Mouse (Mus musculus) ES-Bruce4 (cell line): ENCODE measurements around the gene Tmem151b. TPM values are rescaled to one million over a fixed set of nuclear protein-coding genes. Genes with fewer than 3 reads are reported as not detected.
A peak's percentile ranks its signal among the peaks of the same experiment; 100 is the strongest.

ENCODE experiments used
- H3K27ac ChIP-seq: 2 replicates; pipeline ENCODE4 v1.5.1; 2012; ENCODE audit warnings: low read length, inconsistent platforms; ENCODE audit not compliant: insufficient read depth
- H3K27me3 ChIP-seq: 2 replicates; pipeline ENCODE4 v1.6.1; 2012; ENCODE audit warnings: mild to moderate bottlenecking, low read length, inconsistent platforms; ENCODE audit not compliant: control insufficient read depth, poor library complexity, insufficient read depth, severe bottlenecking
- H3K36me3 ChIP-seq: 2 replicates; pipeline ENCODE4 v1.6.1; 2012; ENCODE audit warnings: inconsistent platforms, mild to moderate bottlenecking, low read length, moderate library complexity; ENCODE audit not compliant: control insufficient read depth, poor library complexity, insufficient read depth, severe bottlenecking
- H3K4me1 ChIP-seq: one replicate; pipeline ENCODE4 v1.8.1; 2011; ENCODE audit warnings: low read length; ENCODE audit not compliant: control insufficient read depth, insufficient read depth
- H3K4me3 ChIP-seq: 2 replicates; pipeline ENCODE4 v1.5.1; 2011; ENCODE audit warnings: low read depth, mild to moderate bottlenecking, low read length
- H3K9ac ChIP-seq: 2 replicates; pipeline ENCODE4 v1.6.1; 2012; ENCODE audit warnings: low read depth, mild to moderate bottlenecking, inconsistent platforms; ENCODE audit not compliant: poor library complexity, severe bottlenecking
- H3K9me3 ChIP-seq: replicated peaks from 2 replicates; pipeline ENCODE4 v1.6.1; 2012; ENCODE audit warnings: mild to moderate bottlenecking, low read length, inconsistent platforms; ENCODE audit not compliant: control insufficient read depth, poor library complexity, insufficient read depth, severe bottlenecking
- CTCF ChIP-seq: IDR thresholded peaks from one replicate; pipeline ENCODE4 v1.8.1; 2011; ENCODE audit warnings: low read depth, low read length
- EP300 ChIP-seq: IDR thresholded peaks from 2 replicates; pipeline ENCODE4 v1.6.1; 2011; ENCODE audit warnings: low read depth, low read length; ENCODE audit not compliant: insufficient read depth
- POLR2A ChIP-seq: IDR thresholded peaks from one replicate; pipeline ENCODE4 v1.8.1; 2011; ENCODE audit warnings: low read length; ENCODE audit not compliant: insufficient read depth
- polyA plus RNA-seq: library from polyadenylated mRNA; stranded (reverse); fragments of >200 nt; gene quantifications from 2 replicates; pipeline ENCODE4 v1.2.4, GENCODE M21; 2011; ENCODE audit warnings: low read depth; ENCODE audit not compliant: missing spikeins, insufficient read depth, insufficient read length

Tmem151b gene
- polyA plus RNA-seq, 1 experiment: 1.5 TPM

DNA sequence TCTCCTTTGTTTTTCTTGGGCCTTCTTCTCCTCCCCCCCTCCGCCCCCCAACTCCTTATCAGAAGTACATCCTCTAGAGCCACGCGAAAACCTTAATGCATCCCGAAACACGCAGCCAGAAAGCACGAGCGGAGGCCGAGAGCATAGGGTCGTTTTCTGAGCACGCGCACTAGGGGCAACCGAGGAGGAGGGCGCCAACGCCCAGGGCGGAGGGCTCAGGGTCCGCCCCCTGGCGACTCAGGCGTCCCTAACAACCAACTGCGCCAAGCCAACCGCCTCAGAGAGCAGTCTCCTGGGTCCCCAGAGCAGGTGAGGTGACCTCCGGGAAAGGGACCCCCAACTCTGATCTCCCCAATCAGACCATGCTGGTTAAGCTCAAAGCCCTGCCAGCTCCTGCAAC is 26.2 kb downstream of the Tmem151b start, which contains the start of gene Tcte1:
Gene Tcte1 (plus strand): TSS at position 172 of the 400 bp plus-strand sequence.
- peak within 1 kb of the TSS; percentile 75 for H3K4me3 ChIP-seq
- no peak within 1 kb of the TSS for H3K27ac ChIP-seq
- H3K27me3 ChIP-seq: no peaks in the 10 kb centered on the region
- H3K4me1 ChIP-seq: no peaks in the 10 kb centered on the region
- no peaks in the 10 kb centered on the region for H3K36me3 ChIP-seq
- no peak for TF ChIP-seq EP300
- peak; percentile 62 for TF ChIP-seq POLR2A
- peak within 1 kb of the TSS; percentile 64 for H3K9ac ChIP-seq
- no peaks in the 10 kb centered on the region for H3K9me3 ChIP-seq

DNA sequence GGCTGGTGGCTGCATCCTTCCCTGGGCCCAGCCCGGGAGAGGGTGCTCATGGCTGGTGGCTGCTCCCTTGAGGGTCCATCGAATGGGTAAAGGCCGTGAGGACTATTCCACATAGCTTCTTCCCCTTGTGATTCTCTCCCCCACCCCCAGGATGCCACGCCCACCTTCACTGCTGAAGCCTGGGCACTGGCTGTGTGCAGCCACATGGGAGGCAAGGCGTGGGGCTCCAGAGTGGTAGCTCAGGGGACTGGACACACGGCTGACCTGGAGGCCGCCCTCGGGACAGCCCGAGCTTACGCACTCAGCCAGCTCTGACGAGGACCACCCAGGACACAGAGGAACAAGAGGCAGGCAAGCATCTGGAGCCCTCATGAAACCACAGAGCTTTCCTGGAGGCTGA is 29.3 kb downstream of the Tmem151b start:
- Histone ChIP-seq H3K4me3 (no peak overlapping the region), H3K27me3 (no peaks in the 10 kb centered on the region), H3K4me1 (no peaks in the 10 kb centered on the region), H3K36me3 (no peaks in the 10 kb centered on the region), H3K9ac (no peak overlapping the region), H3K9me3 (no peaks in the 10 kb centered on the region), H3K27ac (no peak overlapping the region)
- TF ChIP-seq POLR2A: no peak
- TF ChIP-seq EP300: no peak
- TF ChIP-seq CTCF: no peak

- H3K36me3 ChIP-seq: no peaks in the 10 kb centered on the region
- TF ChIP-seq EP300 (no peak), CTCF (no peak), POLR2A (no peak)
- H3K4me3 ChIP-seq: no peak overlapping the region
- H3K9me3 ChIP-seq: no peaks in the 10 kb centered on the region
- no peak overlapping the region for H3K27ac ChIP-seq
- no peaks in the 10 kb centered on the region for H3K27me3 ChIP-seq
- H3K4me1 ChIP-seq: no peaks in the 10 kb centered on the region
- H3K9ac ChIP-seq: no peak overlapping the region
Observed at GRCm38 (mm10) chr17:45518766-45519475, 30.6 kb downstream of the Tmem151b start.

DNA sequence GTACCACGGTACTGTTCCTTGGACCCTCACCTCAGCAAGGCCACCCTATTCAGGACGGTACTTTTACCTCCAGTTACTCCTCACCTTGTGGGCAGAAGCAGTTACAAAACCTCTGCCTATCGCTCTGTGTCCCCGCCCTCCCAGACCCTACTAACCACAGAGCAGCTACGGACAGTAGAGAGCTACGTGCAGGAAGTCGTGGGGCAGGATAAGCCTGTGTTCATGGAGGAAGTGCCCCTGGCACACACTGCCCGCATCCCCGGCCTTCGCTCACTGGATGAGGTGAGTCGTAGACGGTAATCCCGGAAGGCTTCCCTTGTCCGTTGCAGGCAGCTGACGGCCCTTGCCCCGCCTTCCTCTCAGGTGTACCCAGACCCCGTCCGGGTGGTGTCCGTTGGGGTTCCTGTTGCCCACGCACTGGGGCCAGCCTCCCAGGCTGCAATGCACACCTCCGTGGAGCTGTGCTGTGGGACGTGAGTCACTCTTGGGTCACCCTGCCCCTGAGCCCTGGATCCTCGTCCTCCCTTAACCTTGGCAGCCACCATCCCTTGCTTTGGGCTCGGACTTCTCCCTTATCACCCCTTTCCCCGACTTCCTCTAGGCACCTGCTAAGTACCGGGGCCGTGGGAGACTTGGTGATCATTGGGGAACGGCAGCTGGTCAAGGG is 31.8 kb downstream of the Tmem151b start:
- Histone ChIP-seq H3K27me3 (no peaks in the 10 kb centered on the region), H3K9ac (no peak overlapping the region), H3K27ac (no peak overlapping the region), H3K9me3 (no peaks in the 10 kb centered on the region), H3K4me3 (no peak overlapping the region), H3K4me1 (no peaks in the 10 kb centered on the region), H3K36me3 (no peaks in the 10 kb centered on the region)
- TF ChIP-seq CTCF (no peak), EP300 (no peak), POLR2A (no peak)

- no peak for TF ChIP-seq EP300
- TF ChIP-seq POLR2A: no peak
- no peak for TF ChIP-seq CTCF
- H3K9me3 ChIP-seq: no peaks in the 10 kb centered on the region
- H3K36me3 ChIP-seq: no peaks in the 10 kb centered on the region
- H3K27ac ChIP-seq: no peak overlapping the region
- no peaks in the 10 kb centered on the region for H3K4me1 ChIP-seq
- no peak overlapping the region for H3K4me3 ChIP-seq
- H3K9ac ChIP-seq: no peak overlapping the region
- H3K27me3 ChIP-seq: no peaks in the 10 kb centered on the region
Observed at GRCm38 (mm10) chr17:45517135-45517534, 32.3 kb downstream of the Tmem151b start.

DNA sequence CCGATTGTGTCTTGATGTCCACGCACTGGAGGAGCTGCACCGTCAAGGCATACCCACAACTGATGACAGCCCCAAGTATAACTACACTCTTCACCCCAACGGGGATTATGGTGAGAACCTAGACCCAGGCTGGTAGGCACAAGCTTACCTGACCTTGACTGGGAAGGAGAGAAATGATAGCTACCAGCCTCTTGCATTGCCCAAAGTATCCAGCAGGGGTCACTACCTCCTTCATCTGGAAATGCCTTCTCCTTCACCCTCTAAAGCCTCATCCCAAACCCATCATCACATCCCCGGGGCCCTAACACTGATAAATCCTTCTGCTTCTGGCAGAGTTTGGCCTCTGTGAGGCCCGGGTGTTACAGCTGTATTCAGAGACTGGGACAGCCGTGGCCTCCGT is 33.0 kb downstream of the Tmem151b start:
- Histone ChIP-seq H3K4me3 (no peak overlapping the region), H3K36me3 (no peaks in the 10 kb centered on the region), H3K9me3 (no peaks in the 10 kb centered on the region), H3K9ac (no peak overlapping the region), H3K27me3 (no peaks in the 10 kb centered on the region), H3K27ac (no peak overlapping the region), H3K4me1 (no peaks in the 10 kb centered on the region)
- TF ChIP-seq CTCF: peak; percentile 56
- no peak for TF ChIP-seq EP300
